Mouse (Mus musculus): Measurements from ENCODE around the gene Bag5. TPM values are rescaled to one million over a fixed set of nuclear protein-coding genes. Genes with fewer than 3 reads are reported as not detected.
"Not testable (repeated sequence)": the region's sequence is repeated elsewhere in the genome, so short reads cannot be mapped to it uniquely, and the experiment has no call there.

Gene Bag5
- total RNA-seq, 2 experiments from 2014 or later: 60.9 to 61.8 TPM

GRCm38 (mm10) chr12:111732921-111733320 lies 19.9 kb upstream of the Bag5 start:
- TF ChIP-seq CTCF (IDR thresholded peaks at IDR 0.05): no peak
- intact Hi-C loops (cut with DNase I): loop anchor here (1.0 kb wide), 2 partner anchors 65 to 80 kb away; no protein-coding TSS in a partner anchor
- Histone ChIP-seq H3K4me3 (no peak overlapping the region), H3K27ac (peak overlapping the region; percentile 82)
- DNase-seq (ENCODE audit: extremely low spot score in 1 of 2, low spot score in 2 of 2): no peak

- DNase-seq (ENCODE audit: extremely low spot score in 1 of 2, low spot score in 2 of 2): peak; percentile 88 to 90
- Histone ChIP-seq H3K4me3 (no peak overlapping the region), H3K27ac (peak overlapping the region; percentile 82)
- intact Hi-C loops (cut with DNase I): loop anchor here (1.0 kb wide), 2 partner anchors 64 to 79 kb away; no protein-coding TSS in a partner anchor
- TF ChIP-seq CTCF (IDR thresholded peaks at IDR 0.05): peak; percentile 95
Measured at GRCm38 (mm10) chr12:111731822-111732807, 19.1 kb upstream of the Bag5 start.

- Histone ChIP-seq H3K27ac (no peak overlapping the region), H3K4me3 (no peak overlapping the region)
- TF ChIP-seq CTCF (IDR thresholded peaks at IDR 0.05): no peak
- intact Hi-C loops (cut with DNase I): no loop called here
- DNase-seq (ENCODE audit: extremely low spot score in 1 of 2, low spot score in 2 of 2): no peak
Measured at GRCm38 (mm10) chr12:111727956-111728355, 14.9 kb upstream of the Bag5 start.

GRCm38 (mm10) chr12:111726122-111726463 lies 13.0 kb upstream of the Bag5 start:
- intact Hi-C loops (cut with DNase I): no loop called here
- Histone ChIP-seq H3K4me3 (no peak overlapping the region), H3K27ac (peak overlapping the region; percentile 97)
- peak; percentile 51 to 57 for DNase-seq (ENCODE audit: extremely low spot score in 1 of 2, low spot score in 2 of 2)
- TF ChIP-seq CTCF (IDR thresholded peaks at IDR 0.05): no peak

- Histone ChIP-seq H3K4me3 (no peak overlapping the region), H3K27ac (peak overlapping the region; percentile 97)
- intact Hi-C loops (cut with DNase I): loop anchor here (2.0 kb wide), 1 partner anchor 57 kb away; no protein-coding TSS in a partner anchor
- TF ChIP-seq CTCF (IDR thresholded peaks at IDR 0.05): no peak
- peak in 1 of 2 experiments; percentile 58 for DNase-seq (ENCODE audit: extremely low spot score in 1 of 2, low spot score in 2 of 2)
Measured at GRCm38 (mm10) chr12:111725338-111726121, 12.5 kb upstream of the Bag5 start.

GRCm38 (mm10) chr12:111724638-111725337 lies 11.7 kb upstream of the Bag5 start:
- no peak for DNase-seq (ENCODE audit: extremely low spot score in 1 of 2, low spot score in 2 of 2)
- H3K27ac ChIP-seq: peak overlapping the region; percentile 97
- H3K4me3 ChIP-seq: no peak overlapping the region
- intact Hi-C loops (cut with DNase I): loop anchor here (2.0 kb wide), 1 partner anchor 56 kb away; no protein-coding TSS in a partner anchor
- TF ChIP-seq CTCF (IDR thresholded peaks at IDR 0.05): no peak

- no peak overlapping the region for H3K27ac ChIP-seq
- intact Hi-C loops (cut with DNase I): no loop called here
- H3K4me3 ChIP-seq: no peak overlapping the region
- TF ChIP-seq CTCF (IDR thresholded peaks at IDR 0.05): peak; percentile 71
- DNase-seq (ENCODE audit: extremely low spot score in 1 of 2, low spot score in 2 of 2): peak in 1 of 2 experiments; percentile 45
Measured at GRCm38 (mm10) chr12:111722654-111723053, 9.6 kb upstream of the Bag5 start.

- H3K27ac ChIP-seq: no peak overlapping the region
- H3K4me3 ChIP-seq: no peak overlapping the region
- no peak for DNase-seq (ENCODE audit: extremely low spot score in 1 of 2, low spot score in 2 of 2)
- intact Hi-C loops (cut with DNase I): no loop called here
- TF ChIP-seq CTCF (IDR thresholded peaks at IDR 0.05): no peak
Measured at GRCm38 (mm10) chr12:111720222-111720621, 7.2 kb upstream of the Bag5 start.

GRCm38 (mm10) chr12:111718656-111719055 lies 5.6 kb upstream of the Bag5 start:
- no peak for DNase-seq (ENCODE audit: extremely low spot score in 1 of 2, low spot score in 2 of 2)
- intact Hi-C loops (cut with DNase I): no loop called here
- no peak for TF ChIP-seq CTCF (IDR thresholded peaks at IDR 0.05)
- Histone ChIP-seq H3K4me3 (no peak overlapping the region), H3K27ac (peak overlapping the region; percentile 77)

GRCm38 (mm10) chr12:111716505-111716904 lies 3.4 kb upstream of the Bag5 start:
- no peak overlapping the region for H3K4me3 ChIP-seq
- no peak for TF ChIP-seq CTCF (IDR thresholded peaks at IDR 0.05)
- intact Hi-C loops (cut with DNase I): no loop called here
- DNase-seq (ENCODE audit: extremely low spot score in 1 of 2, low spot score in 2 of 2): no peak
- no peak overlapping the region for H3K27ac ChIP-seq

GRCm38 (mm10) chr12:111713880-111714279 lies 823 bp upstream of the Bag5 start:
- intact Hi-C loops (cut with DNase I): loop anchor here (5.0 kb wide), 1 partner anchor 47 kb away; no protein-coding TSS in a partner anchor
- H3K27ac ChIP-seq; DNase-seq (ENCODE audit: extremely low spot score in 1 of 2, low spot score in 2 of 2): not testable (repeated sequence)
- H3K4me3 ChIP-seq: peak overlapping the region; percentile 79
